In genomic region chr9:119606906-119607305, GRCm38 (mm10) we compare ENCODE assay signal across 36 mouse cellular contexts. TPM values are rescaled to one million over a fixed set of nuclear protein-coding genes. Genes with fewer than 3 reads are reported as not detected.
"Had no signal": no experiment of that assay in that cellular context is flagged by ENCODE, and none has a peak within 500 bp of the region (broad histone marks: within the 10 kb centered on the region; RNA-seq: fewer than 3 reads in every experiment).

No protein-coding gene starts in this region.

- ATAC-seq: liver, embryonic 12.5 days; liver, postnatal 0 days; lung, postnatal 0 days; midbrain, embryonic 13.5 days; midbrain, embryonic 15.5 days; midbrain, embryonic 16.5 days had no signal

- H3K27ac ChIP-seq: limb, embryonic 10.5 days; limb, embryonic 12.5 days; limb, embryonic 13.5 days; limb, embryonic 15.5 days; liver, embryonic 12.5 days; liver, embryonic 13.5 days; liver, embryonic 14.5 days; liver, embryonic 15.5 days; lung, embryonic 15.5 days; macrophage; midbrain, embryonic 10.5 days; midbrain, embryonic 12.5 days; midbrain, embryonic 13.5 days; midbrain, embryonic 15.5 days had no signal

- H3K9me3 ChIP-seq: limb, embryonic 10.5 days; limb, embryonic 12.5 days; limb, embryonic 13.5 days; limb, embryonic 15.5 days; liver, embryonic 12.5 days; liver, embryonic 13.5 days; liver, embryonic 15.5 days; lung, embryonic 15.5 days; midbrain, embryonic 10.5 days; midbrain, embryonic 12.5 days; midbrain, embryonic 13.5 days; midbrain, embryonic 15.5 days had no signal

- H3K9ac ChIP-seq: limb, embryonic 12.5 days; limb, embryonic 13.5 days; limb, embryonic 15.5 days; liver, embryonic 12.5 days; liver, embryonic 13.5 days; liver, embryonic 14.5 days; liver, embryonic 15.5 days; liver, postnatal 0 days; lung, embryonic 14.5 days; lung, embryonic 15.5 days; midbrain, embryonic 12.5 days; midbrain, embryonic 13.5 days; midbrain, embryonic 15.5 days had no signal

- H3K4me3 ChIP-seq: limb, embryonic 10.5 days; limb, embryonic 12.5 days; limb, embryonic 13.5 days; limb, embryonic 15.5 days; liver, embryonic 12.5 days; liver, embryonic 13.5 days; liver, embryonic 15.5 days; lung, embryonic 15.5 days; megakaryocyte, embryonic 14.5 days; midbrain, embryonic 10.5 days; midbrain, embryonic 12.5 days; midbrain, embryonic 13.5 days; midbrain, embryonic 15.5 days; myocyte had no signal

- DNase-seq: left cerebral cortex, postnatal 4 days; liver; liver, embryonic 13.5 days; liver, postnatal 0 days; lung, adult 18-20 months; lung, adult 2 months; lung, embryonic 14.5 days; lung, postnatal 10 days; lung, postnatal 14 days; lung, postnatal 36 days; lung, postnatal 4 days; midbrain, embryonic 14.5 days had no signal

- H3K4me1 ChIP-seq: liver, embryonic 12.5 days; liver, embryonic 13.5 days; liver, embryonic 15.5 days; megakaryocyte, embryonic 14.5 days; midbrain, embryonic 10.5 days; midbrain, embryonic 12.5 days; midbrain, embryonic 13.5 days; midbrain, embryonic 15.5 days had no signal

- H3K36me3 ChIP-seq: limb, embryonic 10.5 days; limb, embryonic 12.5 days; limb, embryonic 13.5 days; limb, embryonic 15.5 days; liver, embryonic 12.5 days; liver, embryonic 13.5 days; liver, embryonic 15.5 days; lung, embryonic 15.5 days; midbrain, embryonic 10.5 days; midbrain, embryonic 12.5 days; midbrain, embryonic 13.5 days; midbrain, embryonic 15.5 days had no signal

- H3K27me3 ChIP-seq: limb, embryonic 12.5 days; limb, embryonic 13.5 days; limb, embryonic 15.5 days; liver, embryonic 12.5 days; liver, embryonic 13.5 days; liver, embryonic 15.5 days; lung, embryonic 15.5 days; midbrain, embryonic 12.5 days; midbrain, embryonic 13.5 days; midbrain, embryonic 15.5 days had no signal

- H3K4me2 ChIP-seq: limb, embryonic 12.5 days; limb, embryonic 13.5 days; limb, embryonic 15.5 days; liver, embryonic 11.5 days; liver, embryonic 12.5 days; liver, embryonic 13.5 days; liver, embryonic 15.5 days; lung, embryonic 14.5 days; lung, embryonic 15.5 days; midbrain, embryonic 11.5 days; midbrain, embryonic 12.5 days; midbrain, embryonic 13.5 days; midbrain, embryonic 15.5 days had no signal

RNA-seq across cellular contexts. Expression of gene Scn5a, which starts 28.1 kb away (rescaled TPM):
- total RNA-seq: liver, adult 2 months; megakaryocyte progenitor cell, adult 5-6 weeks; megakaryocyte, adult 5-6 weeks; megakaryocyte-erythroid progenitor cell, adult 5-6 weeks; monocyte, adult 5-6 weeks had no signal
- polyA plus RNA-seq: liver, adult 2 months; macrophage had no signal
